Mouse (Mus musculus) forebrain, postnatal 0 days (tissue): ENCODE data around the gene Parg. TPM values are rescaled to one million over a fixed set of nuclear protein-coding genes. Genes with fewer than 3 reads are reported as not detected.
A peak's percentile ranks its signal among the peaks of the same experiment; 100 is the strongest.

ENCODE experiments used
- ATAC-seq: fragments of 200-750 bp; cut with Nextera tagmentation; 2 replicates; pipeline ENCODE4 v1.8.0; 2017; ENCODE audit warnings: mild to moderate bottlenecking, moderate library complexity
- DNase-seq: peaks from one replicate; pipeline ENCODE4 v3.0.0-alpha.2; 2015
- H3K27ac ChIP-seq: fragments of 300-500 bp; sonication (generic); 2 replicates; pipeline ENCODE4 v1.5.1; 2014; ENCODE audit warnings: low read depth, mild to moderate bottlenecking, antibody characterized with exemption, low read length, moderate library complexity, mixed read lengths
- H3K27me3 ChIP-seq: fragments of 300-500 bp; sonication (generic); 2 replicates; pipeline ENCODE4 v1.6.1; 2014; ENCODE audit warnings: mild to moderate bottlenecking, low read length, mixed read lengths; ENCODE audit not compliant: insufficient read depth
- H3K36me3 ChIP-seq: fragments of 300-500 bp; sonication (generic); 2 replicates; pipeline ENCODE4 v1.6.1; 2014; ENCODE audit warnings: mild to moderate bottlenecking, moderate library complexity; ENCODE audit not compliant: insufficient read depth
- H3K4me1 ChIP-seq: fragments of 300-500 bp; sonication (generic); 2 replicates; pipeline ENCODE4 v1.6.1; 2014; ENCODE audit warnings: antibody characterized with exemption; ENCODE audit not compliant: insufficient read depth
- H3K4me2 ChIP-seq: fragments of 300-500 bp; sonication (generic); 2 replicates; pipeline ENCODE4 v1.6.1; 2014; ENCODE audit warnings: low read depth, mild to moderate bottlenecking, moderate library complexity
- H3K4me3 ChIP-seq: fragments of 300-500 bp; sonication (generic); 2 replicates; pipeline ENCODE4 v1.5.1; 2014; ENCODE audit warnings: low read depth, low read length, mixed read lengths
- H3K9ac ChIP-seq: fragments of 300-500 bp; sonication (generic); 2 replicates; pipeline ENCODE4 v1.6.1; 2014; ENCODE audit warnings: mild to moderate bottlenecking
- H3K9me3 ChIP-seq: fragments of 300-500 bp; sonication (generic); 2 replicates; pipeline ENCODE4 v1.6.1; 2016; ENCODE audit warnings: low read length
- CTCF ChIP-seq: sonication (generic); IDR thresholded peaks from 2 replicates; pipeline ENCODE4 v1.5.1; 2016; ENCODE audit warnings: antibody characterized with exemption, control low read depth, low read depth
- WGBS: fragments of 180-500 bp; shearing (Covaris S2); extraction: QIAGEN DNeasy Blood & Tissue Kit; methylation state at CpG from one replicate; pipeline ENCODE4 v1.1.7; 2014; 5-methylcytosine and 5-hydroxymethylcytosine counted together
- polyA plus RNA-seq: library from polyadenylated mRNA; unstranded; fragments of >200 nt; fragmentation: Nextera tagmentation; extraction: Ambion mirVana; gene quantifications from 2 replicates; pipeline ENCODE4 v1.2.1, GENCODE M21; 2015
- total RNA-seq: library from RNA; depleted of rRNA; stranded (reverse); fragments of >200 nt; gene quantifications from 2 replicates; pipeline ENCODE4 v1.2.3, GENCODE M21; 2014; rRNA removed

Gene Parg
- total and polyA plus RNA-seq, 2 experiments from 2014 or later, result 28.9 to 56.0 TPM

- Histone ChIP-seq H3K4me2 (no peak overlapping the region), H3K27ac (no peak overlapping the region), H3K36me3 (peaks cover 73% of the 10 kb centered on the region), H3K27me3 (no peaks in the 10 kb centered on the region), H3K9me3 (no peaks in the 10 kb centered on the region), H3K4me3 (no peak overlapping the region), H3K9ac (no peak overlapping the region), H3K4me1 (no peaks in the 10 kb centered on the region)
- DNase-seq (no peak), ATAC-seq (no peak)
- no peak for TF ChIP-seq CTCF
- 59% methylated on average over 6 of the region's 6 CpGs for WGBS
Measured at GRCm38 (mm10) chr14:32336021-32336420, 134.3 kb downstream of the Parg start.

- peak; percentile 10 for DNase-seq
- H3K27ac ChIP-seq, result no peak overlapping the region
- no peaks in the 10 kb centered on the region for H3K4me1 ChIP-seq
- H3K4me2 ChIP-seq, result no peak overlapping the region
- H3K27me3 ChIP-seq, result no peaks in the 10 kb centered on the region
- no peaks in the 10 kb centered on the region for H3K9me3 ChIP-seq
- WGBS, result 55% methylated on average over 11 of the region's 11 CpGs
- H3K36me3 ChIP-seq, result peaks cover 78% of the 10 kb centered on the region
- no peak for TF ChIP-seq CTCF
- peak; percentile 45; the same call in 1 of the 2 replicates for ATAC-seq
- no peak overlapping the region for H3K4me3 ChIP-seq
- H3K9ac ChIP-seq, result no peak overlapping the region
Measured at GRCm38 (mm10) chr14:32336547-32336946, 134.8 kb downstream of the Parg start.

GRCm38 (mm10) chr14:32341823-32342222 lies 140.1 kb downstream of the Parg start:
- Histone ChIP-seq H3K27me3 (no peaks in the 10 kb centered on the region), H3K9ac (no peak overlapping the region), H3K27ac (no peak overlapping the region), H3K36me3 (peaks cover 90% of the 10 kb centered on the region), H3K9me3 (no peaks in the 10 kb centered on the region), H3K4me1 (no peaks in the 10 kb centered on the region), H3K4me2 (no peak overlapping the region), H3K4me3 (no peak overlapping the region)
- TF ChIP-seq CTCF, result no peak
- ATAC-seq (no peak), DNase-seq (no peak)
- whole genome bisulfite sequencing, result 98% methylated on average over 7 of the region's 7 CpGs

DNA sequence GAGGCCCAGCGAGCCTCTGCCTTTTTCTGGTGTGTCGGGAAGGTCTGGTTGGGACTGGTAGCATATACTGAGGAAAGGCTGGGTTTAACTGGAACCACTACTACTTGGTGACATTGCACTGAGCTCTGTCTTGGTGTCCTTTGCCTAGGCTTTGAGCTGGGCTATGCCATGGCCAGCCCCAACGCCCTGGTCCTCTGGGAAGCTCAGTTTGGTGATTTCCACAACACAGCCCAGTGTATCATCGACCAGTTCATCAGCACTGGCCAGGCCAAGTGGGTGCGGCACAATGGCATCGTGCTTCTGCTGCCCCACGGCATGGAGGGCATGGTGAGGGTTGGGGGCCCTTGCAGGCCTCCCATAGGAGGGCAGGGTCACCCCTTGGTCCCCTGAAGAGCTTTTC lies 142.4 kb downstream of the Parg start:
- 92% methylated on average over 7 of the region's 7 CpGs for WGBS
- H3K4me2 ChIP-seq, result no peak overlapping the region
- H3K4me1 ChIP-seq, result no peaks in the 10 kb centered on the region
- H3K4me3 ChIP-seq, result no peak overlapping the region
- no peak for DNase-seq
- no peak overlapping the region for H3K27ac ChIP-seq
- H3K9me3 ChIP-seq, result no peaks in the 10 kb centered on the region
- no peak for TF ChIP-seq CTCF
- no peaks in the 10 kb centered on the region for H3K27me3 ChIP-seq
- H3K9ac ChIP-seq, result no peak overlapping the region
- no peak for ATAC-seq
- H3K36me3 ChIP-seq, result peaks cover 80% of the 10 kb centered on the region

GRCm38 (mm10) chr14:32344694-32345093 lies 142.9 kb downstream of the Parg start:
- peaks cover 77% of the 10 kb centered on the region for H3K36me3 ChIP-seq

More at GRCm38 (mm10) chr14:32344694-32345093, 142.9 kb downstream of the Parg start:
- Histone ChIP-seq H3K4me1 (no peaks in the 10 kb centered on the region), H3K9ac (no peak overlapping the region), H3K4me3 (no peak overlapping the region), H3K27me3 (no peaks in the 10 kb centered on the region), H3K27ac (no peak overlapping the region), H3K4me2 (no peak overlapping the region), H3K9me3 (no peaks in the 10 kb centered on the region)
- DNase-seq (no peak), ATAC-seq (no peak; the same call in 1 of the 2 replicates)
- no peak for TF ChIP-seq CTCF
- 86% methylated on average over 9 of the region's 10 CpGs for WGBS

Other genes with a start within 250 kb of the Parg start
- gene Galnt15, start 173.0 kb upstream of the Parg start, total RNA-seq, result 0.92 and 1.8 TPM in 2 replicates
- gene Galnt15, start 173.0 kb upstream of the Parg start, polyA plus RNA-seq, result 0.48 and 0.54 TPM in 2 replicates
- gene Oxnad1, start 116.6 kb upstream of the Parg start, total RNA-seq, result 26.2 and 36.5 TPM in 2 replicates
- gene Oxnad1, start 116.6 kb upstream of the Parg start, polyA plus RNA-seq, result 16.9 and 22.4 TPM in 2 replicates
- gene Dph3, start 116.2 kb upstream of the Parg start, total RNA-seq, result 54.3 and 54.7 TPM in 2 replicates
- gene Dph3, start 116.2 kb upstream of the Parg start, polyA plus RNA-seq, result 68.0 and 76.4 TPM in 2 replicates
- gene Msmb, start 59.9 kb upstream of the Parg start, total RNA-seq, result not detected in 2 replicates
- not detected in 2 replicates for gene Msmb, start 59.9 kb upstream of the Parg start, polyA plus RNA-seq
- 143 and 153 TPM in 2 replicates for gene Ncoa4, start 42.1 kb upstream of the Parg start, total RNA-seq
- 77.9 and 83.8 TPM in 2 replicates for gene Ncoa4, start 42.1 kb upstream of the Parg start, polyA plus RNA-seq
- 123 and 160 TPM in 2 replicates for gene Timm23, start 51 bp upstream of the Parg start, total RNA-seq
- gene Timm23, start 51 bp upstream of the Parg start, polyA plus RNA-seq, result 253 and 292 TPM in 2 replicates
- gene Ogdhl, start 120.1 kb downstream of the Parg start, total RNA-seq, result 23.2 and 32.0 TPM in 2 replicates
- gene Ogdhl, start 120.1 kb downstream of the Parg start, polyA plus RNA-seq, result 17.5 and 23.3 TPM in 2 replicates
- gene 1700024G13Rik, start 186.4 kb downstream of the Parg start, total RNA-seq, result 0.38 and 0.46 TPM in 2 replicates
- 1.1 and 1.2 TPM in 2 replicates for gene 1700024G13Rik, start 186.4 kb downstream of the Parg start, polyA plus RNA-seq